11 mouse cellular contexts compared by ENCODE assay signal in the genomic region with DNA sequence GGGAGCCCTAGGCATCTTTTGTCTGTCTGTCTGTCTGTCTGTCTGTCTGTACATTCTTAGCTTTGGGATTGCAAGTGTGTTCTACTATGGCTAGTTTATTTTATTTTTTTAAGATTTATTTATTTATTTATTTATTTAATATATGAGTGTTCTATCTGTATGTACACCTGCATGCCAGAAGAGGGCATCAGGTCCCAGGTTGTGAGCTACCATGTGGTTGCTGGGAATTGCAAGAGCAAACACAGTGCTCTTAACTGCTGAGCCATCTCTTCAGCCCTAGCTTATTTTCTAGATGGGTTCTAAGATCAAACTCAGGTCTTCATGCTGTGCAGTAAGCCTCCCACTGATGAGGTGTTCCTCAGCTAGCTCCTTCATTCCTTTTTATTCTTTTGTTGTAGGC. TPM values are rescaled to one million over a fixed set of nuclear protein-coding genes. Genes with fewer than 3 reads are reported as not detected.
DNase-seq lines count a peak whose midpoint lies in the region; ATAC-seq and TF ChIP-seq lines count a peak whose summit lies in the region.
"Had no signal": no experiment of that assay in that cellular context is flagged by ENCODE, and none has a peak within 500 bp of the region (broad histone marks: within the 10 kb centered on the region; RNA-seq: fewer than 3 reads in every experiment).

No protein-coding gene starts in this region.

- ATAC-seq in granulocyte monocyte progenitor cell, adult 5-6 weeks (replicated peaks; ENCODE audit: poor library complexity, severe bottlenecking), result no peak

- H3K79me2 ChIP-seq in liver, adult 2 months (ENCODE audit: control insufficient read depth, insufficient read depth, low read length), result no peaks in the 10 kb centered on the region; the same call in 1 of the 2 replicates

- peak; percentile 51; the same call in 1 of the 2 replicates for TF ChIP-seq CTCF in liver, adult 2 months (IDR thresholded peaks at IDR 0.05; ENCODE audit: low read depth, low read length)
- TF ChIP-seq CTCF in embryonic fibroblast, embryonic 13.5 days (IDR thresholded peaks at IDR 0.05; ENCODE audit: borderline replicate concordance, insufficient read depth, low read length), result peak; percentile 10; the same call in 1 of the 2 replicates

- H3K27ac ChIP-seq in liver, adult 2 months (replicated peaks; ENCODE audit: insufficient read depth, low read depth, low read length), result no peak overlapping the region
- no peak overlapping the region for H3K27ac ChIP-seq in embryonic fibroblast, embryonic 13.5 days (ENCODE audit: insufficient read depth, low read length)
- H3K27ac ChIP-seq: forebrain, embryonic 10.5 days; liver, embryonic 15.5 days; stomach, embryonic 15.5 days had no signal

- TF ChIP-seq POLR2A in liver, adult 2 months (IDR thresholded peaks at IDR 0.05; ENCODE audit: extremely low read depth, insufficient read depth, low read length), result no peak
- TF ChIP-seq POLR2A in embryonic fibroblast, embryonic 13.5 days (IDR thresholded peaks at IDR 0.05; ENCODE audit: low read depth, low read length), result no peak

- peak; percentile 53 for DNase-seq in embryo, embryonic 10 days (ENCODE audit: low spot score)
- DNase-seq in embryo, embryonic 11 days, result no peak
- DNase-seq in liver, adult 2 months (ENCODE audit: extremely low read depth, low read depth, low spot score), result peak; percentile 48
- DNase-seq in liver, result no peak
- peak; percentile 66 for DNase-seq in CD4-positive, CD25-positive, alpha-beta regulatory T cell, adult 2 months (ENCODE audit: low read depth, low spot score)
- DNase-seq in right cerebral cortex, postnatal 4 days, result no peak

- H3K4me1 ChIP-seq in liver, adult 2 months (ENCODE audit: control insufficient read depth, insufficient read depth, low read length), result no peaks in the 10 kb centered on the region
- H3K4me1 ChIP-seq in embryonic fibroblast, embryonic 13.5 days (ENCODE audit: control insufficient read depth, insufficient read depth, low read length), result no peaks in the 10 kb centered on the region

- H3K36me3 ChIP-seq in liver, adult 2 months (ENCODE audit: control insufficient read depth, insufficient read depth, low read length), result no peaks in the 10 kb centered on the region

- no peak overlapping the region for H3K9ac ChIP-seq in liver, adult 2 months (ENCODE audit: low read depth, low read length)
- H3K9ac ChIP-seq: liver, embryonic 15.5 days; stomach, embryonic 15.5 days had no signal

- H3K4me3 ChIP-seq in liver, adult 2 months (ENCODE audit: insufficient read depth, low read depth, low read length), result no peak overlapping the region
- H3K4me3 ChIP-seq in embryonic fibroblast, embryonic 13.5 days (ENCODE audit: insufficient read depth, low read length), result no peak overlapping the region
- H3K4me3 ChIP-seq: forebrain, embryonic 10.5 days; liver, embryonic 15.5 days; stomach, embryonic 15.5 days had no signal

- H3K27me3 ChIP-seq in liver, adult 2 months (ENCODE audit: control insufficient read depth, insufficient read depth, low read length), result no peaks in the 10 kb centered on the region
- H3K27me3 ChIP-seq: liver, embryonic 15.5 days; stomach, embryonic 15.5 days had no signal

RNA-seq across cellular contexts. Expression of gene Iffo1, which starts 9.5 kb away (rescaled TPM):
- total RNA-seq in liver, adult 2 months (2014; rRNA removed), result 2.5 and 2.6 TPM in 2 replicates
- polyA plus RNA-seq in liver, adult 2 months (2012; rRNA removed), result 7.5 and 9.9 TPM in 2 replicates
- polyA plus RNA-seq in embryonic fibroblast, embryonic 13.5 days (2011; ENCODE audit: insufficient read length, low read depth, missing spikeins), result 10.4 and 12.0 TPM in 2 replicates
- total RNA-seq in granulocyte monocyte progenitor cell, adult 5-6 weeks (2014; fragmentation: Nextera tagmentation), result 26.4 and 37.4 TPM in 2 replicates
- total RNA-seq in granulocyte monocyte progenitor cell, adult 5-6 weeks (2017), result 11.8 and 14.0 TPM in 2 replicates

RNA-seq across cellular contexts. Expression of gene Gapdh, which starts 11.7 kb away (rescaled TPM):
- 1,072 and 1,474 TPM in 2 replicates for total RNA-seq in liver, adult 2 months (2014; rRNA removed)
- 2,601 and 2,951 TPM in 2 replicates for polyA plus RNA-seq in liver, adult 2 months (2012; rRNA removed)
- polyA plus RNA-seq in embryonic fibroblast, embryonic 13.5 days (2011; ENCODE audit: insufficient read length, low read depth, missing spikeins), result 571 and 859 TPM in 2 replicates
- 2,842 and 3,031 TPM in 2 replicates for total RNA-seq in granulocyte monocyte progenitor cell, adult 5-6 weeks (2014; fragmentation: Nextera tagmentation)
- total RNA-seq in granulocyte monocyte progenitor cell, adult 5-6 weeks (2017), result 1,694 and 2,022 TPM in 2 replicates

RNA-seq across cellular contexts. Expression of gene Nop2, which starts 22.8 kb away (rescaled TPM):
- total RNA-seq in liver, adult 2 months (2014; rRNA removed), result 8.2 and 9.7 TPM in 2 replicates
- polyA plus RNA-seq in liver, adult 2 months (2012; rRNA removed), result 7.7 and 11.0 TPM in 2 replicates
- 35.9 and 41.6 TPM in 2 replicates for polyA plus RNA-seq in embryonic fibroblast, embryonic 13.5 days (2011; ENCODE audit: insufficient read length, low read depth, missing spikeins)
- 65.6 and 82.8 TPM in 2 replicates for total RNA-seq in granulocyte monocyte progenitor cell, adult 5-6 weeks (2014; fragmentation: Nextera tagmentation)
- 79.2 and 82.4 TPM in 2 replicates for total RNA-seq in granulocyte monocyte progenitor cell, adult 5-6 weeks (2017)

RNA-seq across cellular contexts. Expression of gene Ncapd2, which starts 37.0 kb away (rescaled TPM):
- total RNA-seq in liver, adult 2 months (2014; rRNA removed), result 2.4 and 4.6 TPM in 2 replicates
- 3.5 and 5.3 TPM in 2 replicates for polyA plus RNA-seq in liver, adult 2 months (2012; rRNA removed)
- polyA plus RNA-seq in embryonic fibroblast, embryonic 13.5 days (2011; ENCODE audit: insufficient read length, low read depth, missing spikeins), result 75.8 and 137 TPM in 2 replicates
- 242 and 263 TPM in 2 replicates for total RNA-seq in granulocyte monocyte progenitor cell, adult 5-6 weeks (2014; fragmentation: Nextera tagmentation)
- 242 and 288 TPM in 2 replicates for total RNA-seq in granulocyte monocyte progenitor cell, adult 5-6 weeks (2017)

RNA-seq across cellular contexts. Expression of gene Mrpl51, which starts 37.1 kb away (rescaled TPM):
- total RNA-seq in liver, adult 2 months (2014; rRNA removed), result 43.0 and 44.0 TPM in 2 replicates
- polyA plus RNA-seq in liver, adult 2 months (2012; rRNA removed), result 69.8 and 72.4 TPM in 2 replicates
- 76.2 and 76.9 TPM in 2 replicates for polyA plus RNA-seq in embryonic fibroblast, embryonic 13.5 days (2011; ENCODE audit: insufficient read length, low read depth, missing spikeins)
- total RNA-seq in granulocyte monocyte progenitor cell, adult 5-6 weeks (2014; fragmentation: Nextera tagmentation), result 117 and 197 TPM in 2 replicates
- 121 and 155 TPM in 2 replicates for total RNA-seq in granulocyte monocyte progenitor cell, adult 5-6 weeks (2017)

Comparison
In these comparisons a context has a peak if more than half of its experiments do, and no peak if none do; other contexts are left out.
1. DNase-seq: peak in embryo, embryonic 10 days (single experiment), liver, adult 2 months (single experiment) and CD4-positive, CD25-positive, alpha-beta regulatory T cell, adult 2 months (single experiment); none in embryo, embryonic 11 days (single experiment), liver (single experiment) and right cerebral cortex, postnatal 4 days (single experiment).